Mouse (Mus musculus): ENCODE data around the gene Ntn4.

- TF ChIP-seq CTCF (IDR thresholded peaks at IDR 0.05; ENCODE audit: low read depth, low read length) (no peak), TAL1 (conservative IDR thresholded peaks at IDR 0.05; ENCODE audit: low read depth, low read length) (no peak), GATA1 (IDR thresholded peaks at IDR 0.05; ENCODE audit: borderline replicate concordance, low read length) (no peak), POLR2AphosphoS5 (IDR thresholded peaks at IDR 0.05; ENCODE audit: insufficient replicate concordance, low read depth, low read length) (no peak), GATA2 (IDR thresholded peaks at IDR 0.05; ENCODE audit: borderline replicate concordance, low read depth, low read length) (no peak)
Measured at GRCm38 (mm10) chr10:93697866-93698483, 57.5 kb downstream of the Ntn4 start.
